Mouse (Mus musculus): ENCODE measurements around the gene Itm2b. TPM values are rescaled to one million over a fixed set of nuclear protein-coding genes. Genes with fewer than 3 reads are reported as not detected.

Itm2b gene
- total RNA-seq (2021): 100 to 1,000 TPM; 255 to 336 TPM
- long read RNA-seq, experiment 1, transcript Itm2b-201 (6 exons, 1,796 nt): major isoform, 298 of 311 reads
- long read RNA-seq, experiment 1, partial matches to known transcripts: 5 of 311 reads
- long read RNA-seq, experiment 1, other reads (novel, unspliced or antisense): 6 of 311 reads
- long read RNA-seq, experiment 2, transcript Itm2b-201 (6 exons, 1,796 nt): major isoform, 275 of 289 reads
- long read RNA-seq, experiment 2, partial matches to known transcripts: 9 of 289 reads
- long read RNA-seq, experiment 2, other reads (novel, unspliced or antisense): 1 of 289 reads

- H3K27ac ChIP-seq: peak within 1 kb of the TSS; percentile 100
- H3K4me3 ChIP-seq: peak within 1 kb of the TSS; percentile 86
- peak; percentile 94 for DNase-seq
- TF ChIP-seq CTCF (IDR thresholded peaks at IDR 0.05): no peak; the same call in 1 of the 2 replicates
- intact Hi-C loops (cut with DNase I): loop anchor here (5.0 kb wide), 3 partner anchors 58 to 148 kb away; partner anchors contain the start of genes Lpar6 and Rb1
Observed at GRCm38 (mm10) chr14:73384913-73385719, at the start of gene Itm2b. Itm2b (minus strand) TSS chr14:73385289.

GRCm38 (mm10) chr14:73433487-73433886, 48.4 kb upstream of the Itm2b start:
- intact Hi-C loops (cut with DNase I): no loop called here
- no peak for DNase-seq
- Histone ChIP-seq H3K4me3 (no peak overlapping the region), H3K27ac (no peak overlapping the region)
- no peak for TF ChIP-seq CTCF (IDR thresholded peaks at IDR 0.05)

GRCm38 (mm10) chr14:73430571-73430970, 45.5 kb upstream of the Itm2b start:
- Histone ChIP-seq H3K4me3 (no peak overlapping the region), H3K27ac (no peak overlapping the region)
- no peak for TF ChIP-seq CTCF (IDR thresholded peaks at IDR 0.05)
- no peak for DNase-seq
- intact Hi-C loops (cut with DNase I): no loop called here

GRCm38 (mm10) chr14:73425571-73426041, 40.5 kb upstream of the Itm2b start:
- no peak for TF ChIP-seq CTCF (IDR thresholded peaks at IDR 0.05)
- no peak for DNase-seq
- Histone ChIP-seq H3K4me3 (no peak overlapping the region), H3K27ac (peak overlapping the region; percentile 46; the same call in 1 of the 2 replicates)
- intact Hi-C loops (cut with DNase I): no loop called here

- Histone ChIP-seq H3K27ac (peak overlapping the region; percentile 46; the same call in 1 of the 2 replicates), H3K4me3 (no peak overlapping the region)
- TF ChIP-seq CTCF (IDR thresholded peaks at IDR 0.05): no peak
- intact Hi-C loops (cut with DNase I): no loop called here
- DNase-seq: no peak
Observed at GRCm38 (mm10) chr14:73424961-73425360, 39.9 kb upstream of the Itm2b start.

- TF ChIP-seq CTCF (IDR thresholded peaks at IDR 0.05): no peak
- H3K4me3 ChIP-seq: no peak overlapping the region
- intact Hi-C loops (cut with DNase I): no loop called here
- no peak for DNase-seq
- no peak overlapping the region for H3K27ac ChIP-seq
Observed at GRCm38 (mm10) chr14:73423542-73423941, 38.5 kb upstream of the Itm2b start.

- intact Hi-C loops (cut with DNase I): no loop called here
Observed at GRCm38 (mm10) chr14:73422621-73423020, 37.5 kb upstream of the Itm2b start.

GRCm38 (mm10) chr14:73421580-73421979, 36.5 kb upstream of the Itm2b start:
- H3K4me3 ChIP-seq: no peak overlapping the region
- H3K27ac ChIP-seq: no peak overlapping the region
- DNase-seq: no peak
- no peak for TF ChIP-seq CTCF (IDR thresholded peaks at IDR 0.05)
- intact Hi-C loops (cut with DNase I): no loop called here

More at GRCm38 (mm10) chr14:73422621-73423020, 37.5 kb upstream of the Itm2b start:
- H3K4me3 ChIP-seq: no peak overlapping the region
- no peak for TF ChIP-seq CTCF (IDR thresholded peaks at IDR 0.05)
- no peak overlapping the region for H3K27ac ChIP-seq
- DNase-seq: no peak

GRCm38 (mm10) chr14:73420138-73420745, 35.2 kb upstream of the Itm2b start:
- Histone ChIP-seq H3K4me3 (no peak overlapping the region), H3K27ac (no peak overlapping the region)
- no peak for DNase-seq
- intact Hi-C loops (cut with DNase I): no loop called here
- no peak for TF ChIP-seq CTCF (IDR thresholded peaks at IDR 0.05)

GRCm38 (mm10) chr14:73416511-73416910, 31.4 kb upstream of the Itm2b start:
- intact Hi-C loops (cut with DNase I): no loop called here
- Histone ChIP-seq H3K4me3 (no peak overlapping the region), H3K27ac (peak overlapping the region; percentile 49)
- TF ChIP-seq CTCF (IDR thresholded peaks at IDR 0.05): no peak
- no peak for DNase-seq

- no peak for TF ChIP-seq CTCF (IDR thresholded peaks at IDR 0.05)
- intact Hi-C loops (cut with DNase I): no loop called here
- no peak for DNase-seq
- Histone ChIP-seq H3K27ac (no peak overlapping the region), H3K4me3 (no peak overlapping the region)
Observed at GRCm38 (mm10) chr14:73415376-73416035, 30.4 kb upstream of the Itm2b start.

- Histone ChIP-seq H3K27ac (peak overlapping the region; percentile 58), H3K4me3 (no peak overlapping the region)
- no peak for TF ChIP-seq CTCF (IDR thresholded peaks at IDR 0.05)
- intact Hi-C loops (cut with DNase I): no loop called here
- no peak for DNase-seq
Observed at GRCm38 (mm10) chr14:73411729-73412128, 26.6 kb upstream of the Itm2b start.

All from gastrocnemius, adult 2 months (tissue).